Mouse (Mus musculus): ENCODE data around the gene Fxyd4. TPM values are rescaled to one million over a fixed set of nuclear protein-coding genes. Genes with fewer than 3 reads are reported as not detected.

Gene Fxyd4
- 2.2 and 3.1 TPM in 2 replicates for polyA plus RNA-seq (2016; fragmentation: Nextera tagmentation; extraction: Ambion mirVana)

DNA sequence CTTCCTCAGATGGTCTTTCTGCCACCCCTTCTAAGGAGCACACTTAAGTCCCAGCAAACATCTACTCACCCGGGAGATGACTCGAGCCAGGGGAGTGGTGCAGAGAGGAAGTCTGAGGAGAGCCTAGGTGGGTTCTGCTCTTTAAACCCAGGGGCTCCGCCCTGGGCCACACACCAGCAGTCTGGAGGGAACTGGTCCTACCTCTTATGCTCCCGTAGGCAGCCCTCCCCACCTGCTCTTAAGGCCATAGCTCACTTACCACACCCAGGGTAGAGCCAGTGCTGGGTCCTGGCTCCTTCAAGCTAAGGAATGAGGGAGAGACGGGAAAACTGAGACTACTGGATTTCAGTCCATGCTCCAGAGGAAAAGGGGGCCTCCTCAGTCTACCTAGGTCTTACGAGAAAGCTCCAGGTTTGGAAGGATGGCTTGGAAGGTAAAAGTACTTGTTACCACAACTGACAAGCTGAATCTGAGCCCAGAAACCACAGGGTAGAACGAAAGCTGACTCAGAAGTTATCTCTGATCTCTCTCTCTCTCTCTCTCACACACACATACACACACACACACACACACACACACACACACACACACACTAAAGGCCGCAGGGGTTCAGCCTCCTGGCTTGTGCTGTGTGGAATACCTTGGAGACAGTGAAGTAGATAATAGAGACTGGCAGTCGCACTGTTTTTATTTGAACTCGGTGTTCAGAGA is at the start of gene Fxyd4:
TSS of gene Fxyd4 (minus strand) at position 471 of the 711 bp plus-strand sequence.
- Histone ChIP-seq H3K4me3 (replicated peaks) (no peak within 1 kb of the TSS), H3K4me1 (replicated peaks) (peaks cover 11% of the 10 kb centered on the region; the same call in 1 of the 2 replicates), H3K27ac (no peak within 1 kb of the TSS), H3K27me3 (no peaks in the 10 kb centered on the region), H3K36me3 (no peaks in the 10 kb centered on the region), H3K9ac (replicated peaks) (no peak within 1 kb of the TSS), H3K9me3 (no peaks in the 10 kb centered on the region), H3K4me2 (no peak within 1 kb of the TSS)
- no peak for ATAC-seq (ENCODE audit: insufficient number of reproducible peaks, insufficient read depth, low FRiP score, low TSS enrichment, low read depth)
- 75% methylated on average over 10 of the region's 10 CpGs for WGBS

DNA sequence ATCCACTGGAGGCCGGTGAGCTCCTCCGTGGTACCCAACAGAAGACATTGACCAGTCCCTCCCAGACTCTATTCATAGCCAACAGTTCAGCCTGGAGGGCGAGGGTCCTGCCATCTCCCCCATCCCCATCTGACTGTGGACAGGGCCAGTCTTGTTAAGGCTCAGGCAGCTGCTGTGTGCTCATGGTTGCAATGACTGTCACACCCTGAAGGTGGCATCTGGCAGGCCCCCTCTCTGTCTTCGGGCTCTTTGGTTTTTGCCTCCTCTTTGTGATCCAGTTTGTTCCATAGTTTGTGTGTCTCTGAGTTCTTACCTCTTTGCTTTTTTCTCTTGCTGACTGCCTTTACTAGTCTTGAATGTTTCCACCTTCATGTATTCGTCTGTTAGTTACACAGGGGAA is 49.7 kb upstream of the Fxyd4 start:
- H3K27ac ChIP-seq, result no peak overlapping the region
- H3K4me1 ChIP-seq (replicated peaks), result no peaks in the 10 kb centered on the region
- no peak overlapping the region for H3K9ac ChIP-seq (replicated peaks)
- H3K9me3 ChIP-seq, result 0 out of 2 replicates have a peak, but pooled peaks cover 3% of the 10 kb centered on the region
- H3K27me3 ChIP-seq, result no peaks in the 10 kb centered on the region
- ATAC-seq (ENCODE audit: insufficient number of reproducible peaks, insufficient read depth, low FRiP score, low TSS enrichment, low read depth), result no peak
- H3K36me3 ChIP-seq, result no peaks in the 10 kb centered on the region
- H3K4me2 ChIP-seq, result no peak overlapping the region
- H3K4me3 ChIP-seq (replicated peaks), result no peak overlapping the region
- 60% methylated on average over 5 of the region's 5 CpGs for WGBS

DNA sequence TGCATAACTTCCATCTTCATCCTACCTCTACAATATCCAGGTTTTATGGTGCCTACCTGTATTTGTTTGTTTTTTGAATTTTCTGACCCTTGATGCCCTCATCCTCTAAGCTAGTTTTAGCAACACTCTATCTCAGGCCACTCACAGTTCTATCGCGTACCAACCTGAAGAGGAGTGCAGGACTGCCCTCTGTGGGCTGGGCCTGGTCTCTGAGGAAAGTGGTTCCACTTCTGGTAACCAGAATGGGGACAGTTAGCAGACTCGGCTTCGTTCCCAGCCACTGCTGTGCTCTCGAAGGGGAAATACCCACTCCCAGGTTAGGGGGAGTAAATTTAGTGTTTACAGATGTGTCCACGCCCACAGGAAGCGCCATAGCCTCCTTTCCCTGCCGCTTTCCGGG is 29.2 kb upstream of the Fxyd4 start:
- Histone ChIP-seq H3K36me3 (no peaks in the 10 kb centered on the region), H3K4me1 (replicated peaks) (no peaks in the 10 kb centered on the region), H3K4me2 (no peak overlapping the region), H3K9me3 (peaks cover 6% of the 10 kb centered on the region), H3K9ac (replicated peaks) (no peak overlapping the region), H3K27ac (no peak overlapping the region), H3K27me3 (no peaks in the 10 kb centered on the region), H3K4me3 (replicated peaks) (no peak overlapping the region)
- ATAC-seq (ENCODE audit: insufficient number of reproducible peaks, insufficient read depth, low FRiP score, low TSS enrichment, low read depth), result no peak
- 24% methylated on average over 9 of the region's 9 CpGs for WGBS

DNA sequence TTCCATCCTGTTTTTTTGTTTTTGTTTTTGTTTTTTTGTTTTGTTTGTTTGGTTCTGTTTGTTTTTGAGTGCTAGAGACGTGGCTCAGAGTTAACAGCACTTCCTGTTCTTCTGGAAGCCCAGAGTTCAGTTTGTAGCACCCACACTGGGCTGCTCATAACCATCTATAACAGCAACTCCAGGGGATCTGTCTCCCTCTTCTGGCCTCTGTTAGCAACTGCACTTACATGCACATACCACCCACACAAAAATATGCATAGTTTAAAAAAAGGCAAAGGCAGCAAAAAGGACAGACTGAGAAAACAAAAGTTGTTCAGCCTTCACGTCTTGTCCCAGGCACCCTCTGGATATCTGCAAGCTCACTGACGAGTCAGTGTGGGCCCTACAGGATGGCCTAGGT is 25.7 kb upstream of the Fxyd4 start:
- Histone ChIP-seq H3K9me3 (peaks cover 6% of the 10 kb centered on the region), H3K4me1 (replicated peaks) (no peaks in the 10 kb centered on the region), H3K9ac (replicated peaks) (no peak overlapping the region), H3K36me3 (no peaks in the 10 kb centered on the region), H3K27ac (no peak overlapping the region), H3K27me3 (no peaks in the 10 kb centered on the region), H3K4me2 (no peak overlapping the region), H3K4me3 (replicated peaks) (no peak overlapping the region)
- ATAC-seq (ENCODE audit: insufficient number of reproducible peaks, insufficient read depth, low FRiP score, low TSS enrichment, low read depth), result no peak
- WGBS, result 88% methylated on average over 3 of the region's 3 CpGs

DNA sequence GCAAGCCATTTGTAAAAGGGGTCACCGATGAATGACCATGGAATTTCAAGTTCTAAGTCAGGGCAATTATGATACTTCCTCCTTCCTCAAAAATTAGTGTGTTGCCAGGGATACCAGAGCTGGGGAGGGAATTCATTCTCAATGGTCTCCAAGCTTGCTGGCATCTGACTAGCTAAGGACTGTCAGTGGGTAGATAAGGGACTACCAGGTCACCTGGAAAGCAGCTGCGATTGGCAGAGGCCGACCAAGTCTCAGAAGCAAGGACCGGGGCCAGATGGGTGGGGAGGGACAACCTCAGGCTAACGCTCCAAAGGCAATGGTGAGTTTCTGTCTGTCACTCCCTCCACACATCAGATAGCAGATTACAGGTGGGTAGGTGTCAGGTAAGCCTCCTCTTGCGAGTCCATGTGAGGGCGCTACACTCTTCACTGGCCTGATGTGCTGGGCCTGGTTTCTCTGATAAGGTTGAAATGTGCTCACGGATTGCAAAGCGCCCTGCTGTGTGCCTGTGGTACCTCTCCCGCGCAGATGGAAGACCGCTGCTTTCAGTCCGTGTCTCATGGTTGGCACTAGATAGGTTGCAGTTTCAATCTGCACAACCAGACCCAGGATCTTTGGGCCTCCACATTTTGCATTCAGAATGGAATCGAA is 19.5 kb upstream of the Fxyd4 start:
- Histone ChIP-seq H3K4me2 (no peak overlapping the region; the same call in 1 of the 2 replicates), H3K36me3 (no peaks in the 10 kb centered on the region), H3K9me3 (no peaks in the 10 kb centered on the region), H3K4me1 (replicated peaks) (no peaks in the 10 kb centered on the region), H3K4me3 (replicated peaks) (no peak overlapping the region), H3K27me3 (no peaks in the 10 kb centered on the region), H3K27ac (no peak overlapping the region), H3K9ac (replicated peaks) (no peak overlapping the region)
- no peak for ATAC-seq (ENCODE audit: insufficient number of reproducible peaks, insufficient read depth, low FRiP score, low TSS enrichment, low read depth)
- WGBS, result 18% methylated on average over 14 of the region's 14 CpGs

DNA sequence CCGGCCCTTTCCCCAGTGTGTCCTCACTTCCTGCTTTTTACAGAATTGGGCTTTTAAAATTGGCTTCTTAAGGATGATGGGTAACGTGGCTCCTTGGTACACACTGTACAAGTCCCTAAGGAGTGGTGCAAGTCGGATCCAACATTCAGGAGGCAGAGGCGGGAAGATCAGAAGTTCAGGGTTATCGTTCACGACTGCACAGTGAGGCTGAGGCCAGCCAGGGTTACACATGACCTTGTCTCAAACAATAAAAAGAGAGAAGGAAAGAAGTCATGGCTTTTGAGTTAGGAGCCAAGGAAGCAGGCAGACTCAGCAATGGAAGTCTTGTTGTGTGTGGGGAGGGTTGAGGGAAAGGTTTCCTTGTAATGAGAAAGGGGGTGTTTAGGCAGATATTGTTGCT is 18.7 kb upstream of the Fxyd4 start:
- no peaks in the 10 kb centered on the region for H3K4me1 ChIP-seq (replicated peaks)
- no peaks in the 10 kb centered on the region for H3K36me3 ChIP-seq
- ATAC-seq (ENCODE audit: insufficient number of reproducible peaks, insufficient read depth, low FRiP score, low TSS enrichment, low read depth), result no peak
- no peak overlapping the region for H3K4me3 ChIP-seq (replicated peaks)
- no peaks in the 10 kb centered on the region for H3K9me3 ChIP-seq
- no peak overlapping the region for H3K9ac ChIP-seq (replicated peaks)
- WGBS, result 67% methylated on average over 6 of the region's 6 CpGs
- H3K27ac ChIP-seq, result no peak overlapping the region
- no peaks in the 10 kb centered on the region for H3K27me3 ChIP-seq
- no peak overlapping the region for H3K4me2 ChIP-seq

DNA sequence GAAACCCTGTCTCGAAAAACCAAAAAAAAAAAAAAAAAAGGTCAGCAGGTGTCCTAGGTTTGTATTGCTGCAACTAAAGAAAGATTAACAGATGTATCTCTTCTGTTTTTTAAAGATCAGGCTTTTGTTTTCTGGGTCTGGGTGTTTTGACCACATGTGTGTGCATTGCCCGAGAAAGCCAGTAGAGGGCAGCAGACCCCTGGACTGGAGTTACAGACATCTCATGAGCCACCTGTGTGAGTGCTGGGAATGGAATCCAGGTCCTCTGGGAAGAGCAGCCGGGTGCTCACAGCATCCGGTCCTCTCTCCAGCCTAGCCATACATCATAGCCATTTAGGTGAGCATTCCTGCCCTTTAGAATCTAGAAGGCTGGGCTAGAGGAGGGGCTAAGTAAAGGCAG is 14.8 kb upstream of the Fxyd4 start:
- no peaks in the 10 kb centered on the region for H3K27me3 ChIP-seq
- no peaks in the 10 kb centered on the region for H3K36me3 ChIP-seq
- H3K4me1 ChIP-seq (replicated peaks), result no peaks in the 10 kb centered on the region
- H3K9me3 ChIP-seq, result no peaks in the 10 kb centered on the region
- no peak overlapping the region for H3K4me2 ChIP-seq
- no peak overlapping the region for H3K4me3 ChIP-seq (replicated peaks)
- no peak overlapping the region for H3K9ac ChIP-seq (replicated peaks)
- no peak for ATAC-seq (ENCODE audit: insufficient number of reproducible peaks, insufficient read depth, low FRiP score, low TSS enrichment, low read depth)
- WGBS, result 81% methylated on average over 4 of the region's 4 CpGs
- H3K27ac ChIP-seq, result no peak overlapping the region

DNA sequence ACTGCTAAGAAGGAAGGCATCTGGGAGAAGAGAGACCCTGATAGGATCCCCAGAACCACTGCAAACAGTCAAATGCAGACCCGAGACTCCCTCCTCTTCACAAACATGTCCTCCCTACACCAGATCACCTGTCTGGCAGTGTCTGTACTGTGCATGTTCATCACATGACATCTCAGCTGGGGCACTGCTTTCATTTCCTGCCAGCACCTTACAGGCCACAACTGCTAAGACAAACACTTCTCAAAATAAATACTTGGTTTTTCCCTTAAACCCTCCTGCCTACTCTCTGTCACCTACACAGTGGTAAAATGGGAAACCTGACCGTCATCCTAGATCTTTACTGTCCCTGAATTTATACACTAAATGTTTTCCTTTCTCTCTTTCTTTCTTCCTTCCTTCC is 6.4 kb upstream of the Fxyd4 start:
- no peaks in the 10 kb centered on the region for H3K36me3 ChIP-seq
- no peak overlapping the region for H3K9ac ChIP-seq (replicated peaks)
- no peaks in the 10 kb centered on the region for H3K9me3 ChIP-seq
- no peaks in the 10 kb centered on the region for H3K27me3 ChIP-seq
- no peaks in the 10 kb centered on the region for H3K4me1 ChIP-seq (replicated peaks)
- no peak for ATAC-seq (ENCODE audit: insufficient number of reproducible peaks, insufficient read depth, low FRiP score, low TSS enrichment, low read depth)
- no peak overlapping the region for H3K27ac ChIP-seq
- no peak overlapping the region for H3K4me2 ChIP-seq
- 86% methylated on average over 2 of the region's 2 CpGs for WGBS
- no peak overlapping the region for H3K4me3 ChIP-seq (replicated peaks)

DNA sequence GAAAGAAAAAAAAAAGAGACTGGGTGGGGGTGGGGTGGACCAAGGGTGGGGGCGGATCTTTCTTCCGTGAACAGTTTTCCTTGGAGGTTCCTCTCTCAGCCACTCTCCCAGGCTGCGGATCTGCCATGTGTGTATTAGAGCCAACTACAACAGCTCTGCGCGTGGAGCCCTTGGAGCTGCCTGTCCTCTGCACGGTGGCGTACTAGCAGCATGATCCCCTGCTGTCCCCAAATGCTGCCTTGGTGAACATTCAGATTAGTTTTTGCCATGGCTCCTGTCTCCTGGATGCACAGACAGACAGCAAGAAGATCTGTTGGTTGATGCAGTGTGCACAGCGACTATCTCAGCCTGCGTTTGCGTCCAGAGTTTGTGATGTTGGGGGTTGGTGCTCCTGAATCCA is 5.3 kb upstream of the Fxyd4 start:
- ATAC-seq (ENCODE audit: insufficient number of reproducible peaks, insufficient read depth, low FRiP score, low TSS enrichment, low read depth), result no peak
- Histone ChIP-seq H3K9me3 (no peaks in the 10 kb centered on the region), H3K27me3 (no peaks in the 10 kb centered on the region), H3K9ac (replicated peaks) (no peak overlapping the region), H3K4me3 (replicated peaks) (no peak overlapping the region), H3K27ac (no peak overlapping the region), H3K4me1 (replicated peaks) (no peaks in the 10 kb centered on the region), H3K4me2 (no peak overlapping the region), H3K36me3 (no peaks in the 10 kb centered on the region)
- WGBS, result 85% methylated on average over 10 of the region's 10 CpGs

DNA sequence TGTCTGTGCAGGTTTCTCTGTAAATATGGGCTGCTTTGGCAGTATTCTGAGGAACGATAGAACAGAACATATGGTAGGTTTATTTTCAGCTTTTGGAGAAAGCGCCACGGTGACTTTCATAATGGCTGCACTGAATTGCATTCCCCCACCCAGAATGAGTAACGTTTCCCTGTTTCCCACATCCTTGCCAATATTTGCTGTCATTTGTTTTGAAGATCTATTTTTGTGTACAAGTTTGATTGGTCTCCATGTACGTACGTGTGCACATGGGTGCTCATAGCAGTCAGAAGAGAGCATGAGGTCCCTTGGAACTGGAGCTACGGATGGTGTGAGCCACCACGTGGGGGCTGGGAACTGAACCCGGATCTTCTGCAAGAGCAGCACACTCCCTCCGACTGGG is 1.5 kb upstream of the Fxyd4 start:
- Histone ChIP-seq H3K4me3 (replicated peaks) (no peak overlapping the region), H3K27ac (no peak overlapping the region), H3K27me3 (no peaks in the 10 kb centered on the region), H3K9me3 (no peaks in the 10 kb centered on the region), H3K4me1 (replicated peaks) (peaks cover 6% of the 10 kb centered on the region; the same call in 1 of the 2 replicates), H3K4me2 (no peak overlapping the region), H3K9ac (replicated peaks) (no peak overlapping the region), H3K36me3 (no peaks in the 10 kb centered on the region)
- no peak for ATAC-seq (ENCODE audit: insufficient number of reproducible peaks, insufficient read depth, low FRiP score, low TSS enrichment, low read depth)
- 85% methylated on average over 10 of the region's 10 CpGs for WGBS

DNA sequence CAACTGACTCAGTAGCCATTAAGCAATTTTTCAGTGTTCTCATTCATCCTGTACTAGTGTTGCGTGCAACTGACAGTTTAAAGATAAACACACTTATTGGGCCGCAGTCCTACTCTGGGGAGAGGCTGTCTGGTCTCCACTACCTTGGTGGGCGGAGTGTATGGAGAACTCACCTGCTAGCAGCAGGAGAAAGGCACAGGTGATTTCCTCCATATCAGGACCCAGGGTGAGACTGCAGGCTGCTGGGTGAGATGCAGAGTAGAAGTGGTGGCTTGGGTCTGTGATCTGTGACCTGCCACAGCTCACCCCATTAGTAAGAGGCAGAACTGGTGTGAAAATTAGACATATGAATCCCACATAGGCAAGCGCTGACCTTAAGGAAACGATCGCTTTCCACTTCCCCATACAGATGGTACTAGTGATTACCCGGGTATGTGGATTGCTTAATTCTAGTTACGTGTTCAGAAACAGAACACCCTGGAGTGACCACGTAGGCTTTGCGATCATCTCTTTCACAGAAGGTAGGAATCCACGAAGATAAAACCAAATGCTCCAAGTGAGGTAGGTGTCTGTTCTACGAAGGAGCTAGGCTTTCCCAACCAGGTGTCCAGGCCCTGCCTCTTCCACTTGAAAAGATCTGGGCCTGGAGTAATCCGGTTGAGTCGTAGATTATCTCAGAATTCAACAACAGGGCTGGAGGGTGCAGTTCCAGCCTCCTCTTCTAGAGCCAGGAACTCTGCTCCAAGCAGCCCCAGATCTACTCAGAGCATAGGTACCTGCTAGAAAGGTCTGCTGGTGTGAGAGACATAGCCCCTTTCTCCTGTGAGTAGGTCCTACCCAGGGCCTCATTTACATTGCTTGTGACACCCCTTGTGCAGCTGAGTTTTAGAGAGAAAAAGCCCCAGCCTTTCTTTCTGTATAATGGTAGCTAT is 1.5 kb downstream of the Fxyd4 start:
- Histone ChIP-seq H3K36me3 (no peaks in the 10 kb centered on the region), H3K4me1 (replicated peaks) (peaks cover 11% of the 10 kb centered on the region; the same call in 1 of the 2 replicates), H3K9me3 (no peaks in the 10 kb centered on the region), H3K4me3 (replicated peaks) (no peak overlapping the region), H3K27ac (no peak overlapping the region), H3K9ac (replicated peaks) (no peak overlapping the region), H3K4me2 (no peak overlapping the region), H3K27me3 (no peaks in the 10 kb centered on the region)
- WGBS, result 92% methylated on average over 14 of the region's 14 CpGs
- ATAC-seq (ENCODE audit: insufficient number of reproducible peaks, insufficient read depth, low FRiP score, low TSS enrichment, low read depth), result no peak

All from limb, embryonic 12.5 days (tissue).